Mouse (Mus musculus) retina, adult 2 months (tissue): Measurements from ENCODE around the gene Rxfp3.

Source experiments
- DNase-seq: peaks from one replicate; pipeline ENCODE4 v3.0.0-alpha.2; 2012; ENCODE audit warnings: low read depth, low spot score

Rxfp3 gene

GRCm38 (mm10) chr15:11037711-11038110, at the start of gene Rxfp3:
TSS of gene Rxfp3 (minus strand) at chr15:11037991.
- no peak for DNase-seq

- DNase-seq, result no peak
Measured at GRCm38 (mm10) chr15:11084993-11085365, 47.2 kb upstream of the Rxfp3 start.

- no peak for DNase-seq
Measured at GRCm38 (mm10) chr15:11084241-11084992, 46.6 kb upstream of the Rxfp3 start.

DNA sequence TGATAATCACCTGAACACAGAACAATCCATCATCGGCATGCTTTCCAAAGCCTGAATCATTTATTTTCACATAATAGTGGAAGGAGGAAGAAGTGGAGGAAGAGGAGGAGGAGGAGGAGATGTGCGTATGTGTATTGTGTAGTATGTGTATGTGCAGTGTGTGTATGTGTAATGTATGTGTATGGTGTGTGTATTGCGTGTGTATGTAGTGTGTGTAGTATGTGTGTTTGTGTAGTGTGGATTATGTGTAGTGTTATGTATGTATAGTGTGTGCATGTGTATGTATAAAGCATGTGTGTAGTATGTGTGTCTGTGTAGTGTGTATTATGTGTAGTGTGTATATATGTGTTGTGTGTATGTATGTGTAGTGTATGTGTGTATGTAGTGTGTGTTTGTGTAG, 45.9 kb upstream of the Rxfp3 start:
- no peak for DNase-seq

- no peak for DNase-seq
Measured at GRCm38 (mm10) chr15:11082961-11083569, 45.3 kb upstream of the Rxfp3 start.

DNA sequence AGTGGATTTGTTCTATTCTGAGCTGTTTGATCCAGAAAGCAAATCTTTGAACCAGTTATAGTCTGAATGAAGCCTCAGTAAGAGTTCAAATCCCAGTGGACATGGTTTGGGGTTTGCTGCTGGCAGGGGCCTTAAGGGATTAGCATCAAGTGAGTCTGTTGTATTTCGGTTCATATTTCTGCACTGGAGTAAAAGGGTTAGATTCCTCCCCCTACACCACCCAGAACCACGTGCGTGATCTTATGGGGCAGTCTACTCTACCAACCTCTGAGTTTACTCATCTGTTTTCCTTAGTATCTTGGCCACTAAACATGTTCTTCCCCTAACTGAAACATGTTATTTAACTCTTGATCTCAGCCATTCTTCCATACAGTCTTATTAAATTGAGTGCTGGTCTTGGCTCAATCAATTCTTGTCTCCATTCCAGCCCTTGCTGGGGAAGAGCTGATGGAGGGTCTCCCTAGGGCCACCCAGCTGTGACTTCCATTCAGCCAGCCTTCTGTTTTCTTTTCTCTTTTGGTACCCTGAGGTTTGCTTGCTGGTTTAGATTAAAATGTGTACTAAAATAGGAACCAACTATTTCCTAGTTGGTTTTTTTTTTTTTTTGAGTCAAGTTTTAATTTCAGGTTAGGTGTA, 38.1 kb upstream of the Rxfp3 start:
- no peak for DNase-seq

DNA sequence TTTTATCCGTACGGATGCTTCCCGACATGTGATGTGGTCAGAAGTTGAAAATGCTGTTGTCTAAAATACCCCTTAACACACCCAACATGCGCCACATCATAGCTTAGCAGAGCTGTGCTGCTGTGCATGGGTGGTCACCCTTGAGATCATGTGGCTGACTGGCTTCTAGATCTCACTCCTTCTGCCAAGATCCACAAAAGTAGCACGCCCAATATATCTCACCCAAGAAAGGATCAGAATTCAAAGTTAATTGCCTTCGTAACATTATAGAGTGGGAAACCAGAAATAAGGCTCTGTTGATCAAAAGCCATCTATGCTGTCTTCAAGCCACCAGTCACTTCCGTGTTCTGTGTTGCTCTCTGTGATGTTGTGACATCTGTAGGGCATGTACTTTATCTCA, 30.1 kb upstream of the Rxfp3 start:
- no peak for DNase-seq

- no peak for DNase-seq
Measured at GRCm38 (mm10) chr15:11066299-11066698, 28.5 kb upstream of the Rxfp3 start.

GRCm38 (mm10) chr15:11065528-11066171, 27.9 kb upstream of the Rxfp3 start:
- no peak for DNase-seq

DNA sequence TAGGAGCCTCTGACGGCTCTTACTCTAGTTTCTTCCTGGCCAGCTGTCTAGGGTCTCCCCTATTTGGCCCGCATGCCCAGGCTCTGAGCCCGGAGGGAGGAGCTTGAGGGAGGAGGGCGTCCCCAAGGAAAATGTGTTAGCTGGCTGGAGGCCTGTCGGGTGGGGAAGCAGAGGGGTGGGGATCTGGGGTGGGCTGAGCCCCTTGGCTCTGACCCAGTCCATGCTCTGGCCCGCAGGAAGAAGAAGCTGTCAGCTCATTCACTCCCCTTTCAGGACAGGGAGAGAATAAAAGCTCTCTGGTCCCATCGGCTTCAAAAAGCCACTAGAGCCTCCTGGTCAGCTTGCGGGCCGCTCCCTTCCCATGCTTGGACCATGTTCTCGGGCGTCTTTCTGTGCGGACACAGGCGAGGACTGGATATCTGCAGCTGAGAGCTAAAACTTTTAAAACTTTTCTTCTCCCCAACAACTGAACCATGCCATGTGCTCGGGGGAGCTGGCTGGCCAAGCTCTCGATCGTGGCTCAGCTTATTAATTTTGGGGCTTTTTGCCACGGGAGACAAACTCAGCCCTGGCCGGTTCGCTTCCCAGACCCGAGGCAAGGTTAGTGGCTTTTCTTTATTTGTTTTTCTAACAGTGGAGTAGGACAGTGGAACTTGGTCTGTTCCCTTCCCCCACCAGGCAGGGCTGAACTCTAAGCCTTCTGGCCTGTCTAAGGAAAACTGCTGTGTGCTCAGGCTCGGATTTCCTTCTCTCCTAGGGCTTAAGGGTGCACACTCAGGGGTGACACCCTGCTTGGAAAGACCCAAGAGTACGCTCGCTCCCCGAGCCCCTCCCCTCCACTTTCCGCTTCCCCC, 27.0 kb upstream of the Rxfp3 start, which contains the start of gene Adamts12:
TSS of gene Adamts12 (plus strand) at position 233 of the 854 bp plus-strand sequence.
- no peak for DNase-seq

DNA sequence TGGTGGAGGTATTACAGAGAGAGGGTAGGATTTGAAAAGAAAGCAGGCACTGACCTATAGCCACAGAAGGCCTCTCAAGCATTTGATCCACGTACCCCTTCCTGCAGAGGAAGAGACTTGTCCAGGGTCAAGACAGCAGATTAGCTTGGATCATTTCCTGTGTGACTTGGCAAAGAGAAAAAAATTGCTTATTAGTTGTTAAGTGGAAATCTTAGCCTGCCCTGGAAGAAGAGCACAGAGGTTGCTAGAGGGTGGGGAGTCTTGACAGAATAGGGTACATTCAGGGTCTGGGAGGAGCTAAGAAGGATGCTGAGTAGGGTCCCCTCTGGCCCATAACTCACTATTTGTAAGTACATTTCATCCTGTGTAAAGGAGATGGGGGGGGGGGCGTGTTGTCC, 26.4 kb upstream of the Rxfp3 start:
- DNase-seq, result no peak

DNA sequence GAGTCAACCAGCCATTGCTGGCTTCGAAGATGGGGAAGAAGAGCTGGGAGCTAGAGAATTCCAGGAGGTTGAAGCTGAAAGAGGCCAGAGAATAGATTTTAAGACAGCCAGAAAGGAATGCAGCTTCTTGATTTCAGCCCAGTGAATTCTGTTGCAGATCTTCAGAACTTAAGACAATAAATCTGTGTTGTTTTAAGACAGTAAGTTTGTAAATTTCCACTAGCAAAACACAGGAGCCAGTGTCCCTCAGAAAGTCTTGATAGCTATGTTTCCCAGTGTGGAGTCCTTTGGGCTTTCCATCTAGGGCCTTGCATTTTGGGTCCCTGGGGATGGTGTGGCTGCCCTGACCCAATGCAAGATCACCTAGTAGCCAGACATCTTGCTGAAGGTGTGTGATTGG, 25.1 kb upstream of the Rxfp3 start:
- DNase-seq, result no peak

DNA sequence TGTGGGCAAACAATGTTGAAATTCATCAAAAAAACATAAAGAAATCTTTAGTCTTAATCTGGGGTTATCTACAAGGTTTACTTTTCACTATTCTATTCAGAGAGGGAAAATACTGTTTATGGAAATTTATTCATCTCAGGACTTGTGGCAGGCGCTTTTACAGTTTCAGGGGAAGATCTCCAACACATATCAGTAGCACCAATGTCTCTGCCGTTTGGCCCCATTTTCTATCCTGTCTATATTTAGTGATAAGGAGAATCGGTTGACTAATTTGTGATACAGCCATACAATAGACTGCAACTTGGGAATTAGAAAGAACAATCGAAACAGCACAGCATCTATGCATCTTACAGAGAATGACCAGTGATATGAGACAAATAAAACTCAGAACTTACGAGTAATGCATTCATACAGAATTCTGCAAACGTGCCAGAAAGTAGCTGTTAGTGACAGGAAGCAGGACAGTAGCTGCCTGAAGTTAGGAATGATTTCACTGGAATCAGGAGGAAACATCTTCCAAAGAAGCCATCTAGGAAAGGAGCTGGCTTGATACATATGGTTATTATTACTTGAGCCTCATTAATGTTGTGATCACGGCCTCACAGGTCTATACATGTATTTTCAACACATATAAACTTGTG, 16.8 kb upstream of the Rxfp3 start:
- DNase-seq, result no peak

DNA sequence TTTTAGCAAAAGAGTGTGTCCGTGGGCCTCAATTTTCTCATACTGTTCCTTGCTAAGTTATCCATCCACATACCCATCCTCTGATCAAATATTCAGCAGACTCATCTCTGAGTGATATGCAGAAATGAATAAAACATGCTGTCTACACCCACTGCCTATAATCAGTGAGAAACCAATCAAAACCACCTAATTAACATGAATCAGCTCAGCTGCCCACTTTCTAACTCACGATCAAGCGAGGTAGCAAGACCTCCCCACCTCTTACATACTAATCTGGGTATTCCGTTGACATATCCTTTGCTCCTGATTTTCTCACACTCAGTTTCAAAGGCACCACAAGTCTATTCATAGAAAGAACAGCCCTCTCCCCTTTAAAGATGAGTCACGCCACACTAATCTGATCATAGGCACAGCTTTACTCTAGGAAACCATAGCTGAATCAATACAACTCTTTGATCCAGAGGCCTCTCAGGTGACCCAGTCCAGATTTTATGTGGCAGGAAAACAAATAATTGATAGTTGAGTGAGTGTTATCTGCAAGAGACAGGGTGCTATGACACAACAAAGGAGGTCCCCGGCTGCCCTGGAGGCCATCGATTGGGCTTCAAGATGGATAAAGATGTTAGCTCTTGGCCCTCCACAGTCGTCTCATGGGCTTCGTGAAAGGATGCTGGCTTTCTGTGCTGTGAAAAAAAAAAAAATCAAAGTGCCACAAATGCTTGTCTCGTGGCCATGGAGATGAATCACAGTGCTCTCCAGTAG, 16.1 kb upstream of the Rxfp3 start:
- no peak for DNase-seq

- DNase-seq, result no peak
Measured at GRCm38 (mm10) chr15:11042828-11043227, 5.0 kb upstream of the Rxfp3 start.

DNA sequence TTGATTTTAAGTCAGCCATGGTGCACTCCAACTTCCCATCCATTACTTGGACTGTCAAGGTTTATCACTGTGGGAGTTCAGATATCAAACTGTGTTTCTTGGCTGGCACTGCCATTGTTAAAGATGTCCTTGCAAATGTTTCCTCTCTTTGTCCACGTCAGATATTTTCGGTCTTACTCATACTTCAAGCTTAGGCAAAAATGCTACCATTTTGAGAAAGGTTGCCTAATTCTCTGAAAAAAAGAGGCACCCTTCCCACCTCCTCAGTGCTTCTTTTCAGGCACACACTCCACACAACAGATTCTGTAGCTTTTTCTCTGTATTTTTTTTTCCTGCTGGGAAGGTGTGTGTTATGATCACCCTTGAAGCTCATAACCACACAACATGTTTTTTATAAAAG, 3.4 kb upstream of the Rxfp3 start:
- no peak for DNase-seq

DNA sequence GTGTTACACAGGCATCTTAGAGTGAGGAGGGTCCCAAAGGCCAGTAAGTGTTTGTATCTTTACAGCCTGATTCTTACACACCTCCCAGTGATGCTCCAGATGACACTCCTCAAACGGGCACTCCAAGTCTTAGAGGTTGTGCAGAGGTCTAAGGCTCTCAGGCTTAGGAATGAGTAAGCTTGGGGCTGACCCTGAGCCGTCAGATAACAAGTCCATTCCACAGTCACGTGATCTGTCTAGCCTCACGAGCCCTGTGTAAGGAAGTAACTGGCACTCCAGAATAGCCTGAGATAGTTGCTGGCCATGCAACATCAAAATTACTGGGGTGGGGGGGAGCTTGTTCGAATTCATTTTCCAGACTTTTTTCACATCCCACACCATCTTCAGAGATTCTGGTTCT, 2.3 kb upstream of the Rxfp3 start:
- DNase-seq, result no peak

DNA sequence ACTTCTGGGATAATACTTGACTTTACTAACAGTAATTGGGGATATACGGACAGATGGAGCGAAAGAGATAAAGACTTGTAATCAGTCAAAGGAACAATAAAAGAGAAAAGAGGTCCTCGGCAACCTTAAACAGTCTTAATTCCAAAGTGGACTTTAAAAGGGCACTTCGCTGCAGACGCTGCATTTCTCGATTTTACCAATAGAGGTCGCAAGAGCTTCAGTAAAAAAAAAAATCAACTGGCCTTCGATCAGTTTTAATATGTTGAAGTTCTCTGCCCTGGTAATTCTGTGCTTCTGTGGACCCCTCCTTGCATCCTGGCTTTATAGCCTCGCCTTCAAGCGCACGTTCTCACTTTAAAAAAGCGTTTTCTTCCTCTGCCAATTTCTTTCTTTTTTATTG, 685 bp upstream of the Rxfp3 start:
- DNase-seq, result peak; percentile 16

- no peak for DNase-seq
Measured at GRCm38 (mm10) chr15:11037376-11037695, 455 bp downstream of the Rxfp3 start.
